Mouse (Mus musculus) heart, embryonic 14.5 days (tissue): ENCODE measurements around the gene Sept4. TPM values are rescaled to one million over a fixed set of nuclear protein-coding genes. Genes with fewer than 3 reads are reported as not detected.

Experiments used
- ATAC-seq: fragments of 200-750 bp; cut with Nextera tagmentation; 2 replicates; pipeline ENCODE4 v1.8.0; 2017; ENCODE audit warnings: low read depth, moderate TSS enrichment; ENCODE audit not compliant: insufficient number of reproducible peaks, insufficient read depth, low FRiP score
- H3K27ac ChIP-seq, 2 experiments: fragments of 200-500 bp in 1 of 2; fragments of 300-500 bp in 1 of 2; sonication (generic) in 1 of 2; replicated peaks in 1 of 2; 2 replicates each; pipeline ENCODE4 v1.5.1; 2012 to 2014; ENCODE audit warnings: low read depth in 2 of 2, low read length in 2 of 2, control low read depth in 1 of 2, mild to moderate bottlenecking in 1 of 2, mixed read lengths in 1 of 2; ENCODE audit not compliant: control insufficient read depth in 1 of 2, insufficient read depth in 1 of 2
- H3K27me3 ChIP-seq: fragments of 300-500 bp; sonication (generic); 2 replicates; pipeline ENCODE4 v1.6.1; 2014; ENCODE audit warnings: mild to moderate bottlenecking, low read length, control low read depth; ENCODE audit not compliant: control insufficient read depth, insufficient read depth
- H3K36me3 ChIP-seq: fragments of 300-500 bp; sonication (generic); 2 replicates; pipeline ENCODE4 v1.6.1; 2014; ENCODE audit warnings: mild to moderate bottlenecking, control low read depth, low read length, mixed read lengths; ENCODE audit not compliant: control insufficient read depth, insufficient read depth
- H3K4me1 ChIP-seq, 2 experiments: fragments of 200-500 bp in 1 of 2; fragments of 300-500 bp in 1 of 2; sonication (generic) in 1 of 2; 2 replicates each; pipeline ENCODE4 v1.6.1; 2012 to 2014; ENCODE audit warnings: low read length in 2 of 2, control low read depth in 1 of 2, mixed read lengths in 1 of 2; ENCODE audit not compliant: control insufficient read depth in 2 of 2, insufficient read depth in 2 of 2
- H3K4me2 ChIP-seq: fragments of 300-500 bp; sonication (generic); 2 replicates; pipeline ENCODE4 v1.6.1; 2014; ENCODE audit warnings: mild to moderate bottlenecking, low read length
- H3K4me3 ChIP-seq, 2 experiments: fragments of 200-500 bp in 1 of 2; fragments of 300-500 bp in 1 of 2; sonication (generic) in 1 of 2; 2 replicates each; pipeline ENCODE4 v1.5.1; 2012 to 2014; ENCODE audit warnings: low read length in 2 of 2, mild to moderate bottlenecking in 2 of 2, control low read depth in 1 of 2, low read depth in 1 of 2, moderate library complexity in 1 of 2; ENCODE audit not compliant: control insufficient read depth in 1 of 2, insufficient read depth in 1 of 2
- H3K9ac ChIP-seq: fragments of 300-500 bp; sonication (generic); 2 replicates; pipeline ENCODE4 v1.6.1; 2014; ENCODE audit warnings: mild to moderate bottlenecking, low read length
- H3K9me3 ChIP-seq: fragments of 300-500 bp; sonication (generic); 2 replicates; pipeline ENCODE4 v1.6.1; 2016; ENCODE audit warnings: low read length, control low read depth; ENCODE audit not compliant: control insufficient read depth
- WGBS: fragments of 180-500 bp; shearing (Covaris S2); extraction: QIAGEN DNeasy Blood & Tissue Kit; methylation state at CpG from one replicate; pipeline ENCODE4 v1.1.7; 2014; 5-methylcytosine and 5-hydroxymethylcytosine counted together
- polyA plus RNA-seq: library from polyadenylated mRNA; unstranded; fragments of >200 nt; fragmentation: Nextera tagmentation; extraction: Ambion mirVana; gene quantifications from 2 replicates; pipeline ENCODE4 v1.2.1, GENCODE M21; 2014

Sept4 gene
- polyA plus RNA-seq, 1 experiment from 2014 or later = 23.5 TPM

GRCm38 (mm10) chr11:87595327-87595841 is 26.7 kb downstream of the Sept4 start:
- H3K9me3 ChIP-seq = no peaks in the 10 kb centered on the region
- peaks cover 17 to 33% of the 10 kb centered on the region in 2 experiments for H3K4me1 ChIP-seq
- peak overlapping the region; percentile 93 for H3K4me2 ChIP-seq
- peak; percentile 57 for ATAC-seq
- peak overlapping the region; percentile 67 to 74 for H3K4me3 ChIP-seq
- 1% methylated on average over 34 of the region's 37 CpGs for WGBS
- peak overlapping the region; percentile 84 for H3K9ac ChIP-seq
- H3K36me3 ChIP-seq = peaks cover 48% of the 10 kb centered on the region
- H3K27ac ChIP-seq = peak overlapping the region in 1 of 2 experiments; percentile 57; a peak in 2 of 4 replicates
- no peaks in the 10 kb centered on the region for H3K27me3 ChIP-seq

- Histone ChIP-seq H3K9ac (peak overlapping the region; percentile 84), H3K27ac (peak overlapping the region in 1 of 2 experiments; percentile 57; a peak in 1 of 4 replicates), H3K4me2 (peak overlapping the region; percentile 93), H3K36me3 (peaks cover 54% of the 10 kb centered on the region), H3K4me1 (peaks cover 17 to 29% of the 10 kb centered on the region in 2 experiments), H3K27me3 (no peaks in the 10 kb centered on the region), H3K9me3 (no peaks in the 10 kb centered on the region), H3K4me3 (peak overlapping the region; percentile 67 to 74)
- 13% methylated on average over 7 of the region's 7 CpGs for WGBS
- no peak for ATAC-seq
Observed at GRCm38 (mm10) chr11:87595976-87596375, 27.3 kb downstream of the Sept4 start.

GRCm38 (mm10) chr11:87596492-87596891 is 27.8 kb downstream of the Sept4 start:
- Histone ChIP-seq H3K4me3 (no peak overlapping the region), H3K9me3 (no peaks in the 10 kb centered on the region), H3K27me3 (no peaks in the 10 kb centered on the region), H3K36me3 (peaks cover 59% of the 10 kb centered on the region), H3K4me2 (peak overlapping the region; percentile 93), H3K9ac (peak overlapping the region; percentile 84), H3K4me1 (peaks cover 17 to 29% of the 10 kb centered on the region in 2 experiments), H3K27ac (no peak overlapping the region)
- no peak for ATAC-seq
- WGBS = 54% methylated on average over 2 of the region's 2 CpGs

- no peaks in the 10 kb centered on the region for H3K9me3 ChIP-seq
- no peak overlapping the region for H3K9ac ChIP-seq
- no peak overlapping the region for H3K4me3 ChIP-seq
- peaks cover 65% of the 10 kb centered on the region for H3K36me3 ChIP-seq
- no peak for ATAC-seq
- H3K27ac ChIP-seq = no peak overlapping the region
- no peak overlapping the region for H3K4me2 ChIP-seq
- no peaks in the 10 kb centered on the region for H3K27me3 ChIP-seq
- H3K4me1 ChIP-seq = peaks cover 17 to 29% of the 10 kb centered on the region in 2 experiments
Observed at GRCm38 (mm10) chr11:87597061-87597460, 28.4 kb downstream of the Sept4 start.

GRCm38 (mm10) chr11:87599395-87600089 is 30.8 kb downstream of the Sept4 start:
- Histone ChIP-seq H3K4me1 (peaks cover 9 to 17% of the 10 kb centered on the region in 2 experiments), H3K4me3 (no peak overlapping the region), H3K4me2 (no peak overlapping the region), H3K9ac (no peak overlapping the region), H3K27me3 (no peaks in the 10 kb centered on the region), H3K36me3 (peaks cover 80% of the 10 kb centered on the region), H3K9me3 (no peaks in the 10 kb centered on the region), H3K27ac (no peak overlapping the region)
- 88% methylated on average over 13 of the region's 13 CpGs for WGBS
- no peak for ATAC-seq

GRCm38 (mm10) chr11:87600322-87600853 is 31.7 kb downstream of the Sept4 start:
- no peaks in the 10 kb centered on the region for H3K9me3 ChIP-seq
- H3K4me2 ChIP-seq = no peak overlapping the region
- peaks cover 6 to 10% of the 10 kb centered on the region in 2 experiments for H3K4me1 ChIP-seq
- ATAC-seq = no peak
- H3K27ac ChIP-seq = no peak overlapping the region
- no peaks in the 10 kb centered on the region for H3K27me3 ChIP-seq
- no peak overlapping the region for H3K9ac ChIP-seq
- peaks cover 88% of the 10 kb centered on the region for H3K36me3 ChIP-seq
- no peak overlapping the region for H3K4me3 ChIP-seq
- WGBS = 84% methylated on average over 10 of the region's 10 CpGs

GRCm38 (mm10) chr11:87602234-87602633 is 33.5 kb downstream of the Sept4 start:
- H3K27me3 ChIP-seq = no peaks in the 10 kb centered on the region
- ATAC-seq = no peak
- WGBS = 96% methylated on average over 9 of the region's 9 CpGs
- no peaks in the 10 kb centered on the region for H3K9me3 ChIP-seq
- H3K9ac ChIP-seq = no peak overlapping the region
- H3K27ac ChIP-seq = no peak overlapping the region
- peaks cover 100% of the 10 kb centered on the region for H3K36me3 ChIP-seq
- no peak overlapping the region for H3K4me3 ChIP-seq
- no peak overlapping the region for H3K4me2 ChIP-seq
- H3K4me1 ChIP-seq = no peaks in the 10 kb centered on the region
